Mouse (Mus musculus) left cerebral cortex, postnatal 14 days (tissue): ENCODE results near the gene Asphd2. TPM values are rescaled to one million over a fixed set of nuclear protein-coding genes. Genes with fewer than 3 reads are reported as not detected.
A peak's percentile ranks its signal among the peaks of the same experiment; 100 is the strongest.

Experiments used
- DNase-seq, 2 experiments: peaks; one replicate each; pipeline ENCODE4 v3.0.0; 2021 to 2022; ENCODE audit warnings: low spot score in 2 of 2, mixed read lengths in 1 of 2
- intact Hi-C: fragments of 180-260 bp; cut with DNase I; formaldehyde crosslinking; loops from one replicate; pipeline ENCODE4 v1.15.1; 2025
- total RNA-seq, 2 experiments: library from RNA; stranded (reverse); gene quantifications; 2 replicates each; pipeline ENCODE4 v1.2.3; 2021

Asphd2 gene
- total RNA-seq, 2 experiments from 2014 or later = 164 to 171 TPM

DNA sequence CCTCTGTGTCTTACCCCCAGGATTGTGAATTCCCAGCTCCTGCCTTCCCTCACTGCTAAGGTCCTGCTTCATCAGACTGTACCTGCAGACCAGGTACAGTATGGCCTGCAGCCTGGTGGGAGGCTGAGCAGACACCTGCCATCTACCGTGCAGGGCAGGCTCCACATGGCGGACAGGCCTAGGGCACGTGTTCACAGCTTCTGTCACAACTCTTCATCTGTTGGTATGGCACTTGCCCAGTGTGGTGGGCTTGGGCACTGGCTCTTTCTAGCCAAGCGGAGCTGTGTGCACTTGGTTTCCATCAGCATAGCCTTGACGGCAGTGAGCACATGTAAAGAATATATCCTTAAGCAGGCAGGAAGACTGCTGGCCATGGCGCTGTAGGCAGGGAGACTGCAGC, 27.8 kb downstream of the Asphd2 start:
- DNase-seq = no peak

GRCm38 (mm10) chr5:112364184-112364797, 30.4 kb downstream of the Asphd2 start:
- DNase-seq = no peak
- intact Hi-C loops = no loop called here

More for the DNA sequence above, 27.8 kb downstream of the Asphd2 start:
- intact Hi-C loops = no loop called here

- intact Hi-C loops = no loop called here
- DNase-seq = no peak
Observed at GRCm38 (mm10) chr5:112360077-112360476, 34.6 kb downstream of the Asphd2 start.

GRCm38 (mm10) chr5:112359520-112359919, 35.1 kb downstream of the Asphd2 start:
- intact Hi-C loops = no loop called here
- DNase-seq = no peak

DNA sequence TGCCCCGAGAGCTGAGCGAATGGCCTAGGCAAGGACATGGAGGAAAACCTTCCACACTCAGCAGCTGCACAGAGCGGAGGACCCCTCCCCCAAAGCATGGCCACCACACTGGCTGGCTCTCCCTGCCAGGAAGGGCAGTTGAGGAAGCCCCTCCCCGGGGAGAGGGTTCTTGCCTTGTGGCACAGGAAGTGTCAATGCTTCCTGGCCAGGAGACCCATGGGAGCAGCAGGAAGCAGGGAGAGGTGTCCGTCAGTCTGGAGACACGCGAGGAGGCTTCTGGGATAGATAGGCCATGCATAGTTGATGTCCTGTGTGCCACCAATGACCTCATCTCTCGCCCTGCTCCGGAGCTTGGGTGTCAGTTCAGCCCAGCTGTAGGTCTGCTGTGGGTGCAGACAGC, 38.3 kb downstream of the Asphd2 start:
- no peak for DNase-seq
- intact Hi-C loops = no loop called here

DNA sequence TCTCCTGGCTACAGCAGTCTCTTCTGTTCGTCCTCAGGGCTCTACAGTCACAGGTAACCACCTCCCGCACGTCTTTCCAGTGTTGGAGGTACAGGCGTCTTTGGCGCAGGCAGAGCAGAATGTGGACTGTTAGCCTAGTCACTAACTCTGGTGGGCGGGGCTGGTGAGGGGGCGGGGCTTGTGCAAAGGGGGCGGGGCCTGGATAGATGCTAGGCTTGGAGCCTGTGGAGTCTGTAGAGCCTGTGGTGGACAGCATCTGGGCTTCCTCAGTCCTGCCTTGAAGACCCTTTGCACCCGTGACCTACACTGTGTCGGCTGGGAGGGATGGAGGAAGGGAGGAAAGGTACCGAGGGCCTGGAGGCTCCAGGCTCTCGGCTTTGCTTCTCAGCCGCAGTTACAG, 38.8 kb downstream of the Asphd2 start, which contains the start of gene Gm6583:
Gm6583 (minus strand) TSS at position 124 of the 400 bp plus-strand sequence.
- intact Hi-C loops = no loop called here
- DNase-seq = no peak

- DNase-seq = no peak
- intact Hi-C loops = no loop called here
Observed at GRCm38 (mm10) chr5:112355493-112355892, 39.2 kb downstream of the Asphd2 start.

DNA sequence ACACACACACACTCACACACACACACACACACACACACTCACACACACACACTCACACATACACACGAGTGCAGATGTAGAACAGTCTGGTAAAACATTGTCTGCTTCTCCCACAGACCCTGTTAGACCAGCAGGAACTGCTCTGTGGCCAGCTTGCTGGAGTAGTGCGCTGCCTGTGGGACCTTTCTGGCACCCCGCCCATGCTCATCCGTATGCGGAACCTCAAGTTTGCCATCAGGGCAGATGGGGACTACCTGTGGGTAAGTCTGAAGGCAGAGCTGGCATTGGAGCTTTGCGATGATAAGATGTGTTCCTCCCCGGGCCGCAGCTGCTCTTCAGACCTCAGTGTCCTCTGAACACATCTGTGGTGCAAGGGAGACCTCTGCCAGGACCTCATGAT, 45.5 kb downstream of the Asphd2 start:
- intact Hi-C loops = loop anchor here (5.0 kb wide), 1 partner anchor 43 kb away; the partner anchor contains the start of gene Asphd2
- DNase-seq = no peak

DNA sequence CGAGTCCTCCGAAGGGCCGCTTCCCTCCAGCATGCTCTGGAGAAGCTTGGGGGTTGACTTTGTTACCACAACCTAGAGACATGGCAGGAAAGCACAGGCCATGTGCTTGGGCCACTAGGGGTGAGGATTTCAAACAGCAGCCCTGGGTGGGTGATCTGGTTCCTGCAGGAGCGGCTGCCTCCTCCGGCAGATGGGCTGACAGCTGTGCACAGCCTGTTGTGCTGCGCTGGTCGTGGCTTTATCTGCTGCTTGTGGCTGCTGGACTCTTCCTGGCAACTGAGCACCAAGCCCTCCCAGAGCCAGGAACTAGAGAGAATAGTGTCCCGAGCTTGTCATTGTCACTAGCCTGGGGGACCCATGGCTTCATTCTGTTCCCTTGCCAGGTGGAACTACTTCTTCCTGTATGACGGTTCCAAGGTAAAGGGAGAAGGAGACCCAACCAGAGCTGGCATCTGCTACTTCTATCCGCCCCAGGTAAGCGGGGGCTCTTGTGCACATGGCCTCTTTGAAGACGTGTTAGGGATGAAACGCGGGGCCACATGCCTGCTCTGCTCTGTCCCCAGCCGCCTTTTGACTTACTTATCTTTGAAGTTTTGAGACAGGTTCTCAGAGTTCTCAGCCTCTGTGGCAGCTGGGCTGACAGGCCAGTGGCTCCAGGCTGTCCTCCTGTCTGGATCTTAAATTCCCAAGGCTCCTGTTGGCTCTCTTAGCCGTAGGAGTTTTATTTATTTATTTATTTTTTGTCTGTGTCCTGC, 48.3 kb downstream of the Asphd2 start:
- DNase-seq = no peak
- intact Hi-C loops = loop anchor here (5.0 kb wide), 1 partner anchor 46 kb away; the partner anchor contains the start of gene Asphd2

- DNase-seq = peak; percentile 59 to 75
- intact Hi-C loops = loop anchor here (5.0 kb wide), 1 partner anchor 83 kb away; no protein-coding TSS in a partner anchor
Observed at GRCm38 (mm10) chr5:112344092-112344960, 50.3 kb downstream of the Asphd2 start.

- DNase-seq = no peak
- intact Hi-C loops = loop anchor here (5.0 kb wide), 1 partner anchor 84 kb away; no protein-coding TSS in a partner anchor
Observed at GRCm38 (mm10) chr5:112343205-112343595, 51.5 kb downstream of the Asphd2 start.

- DNase-seq = peak; percentile 81 to 93
- intact Hi-C loops = loop anchor here (1.0 to 5.0 kb wide), 2 partner anchors 16 to 85 kb away; partner anchors contain the start of gene Tfip11
Observed at GRCm38 (mm10) chr5:112342463-112343204, 52.0 kb downstream of the Asphd2 start, which contains the start of the genes Srrd and Hps4. TSS of gene Srrd (minus strand) at chr5:112343040. TSS of gene Hps4 (plus strand) at chr5:112343083.

DNA sequence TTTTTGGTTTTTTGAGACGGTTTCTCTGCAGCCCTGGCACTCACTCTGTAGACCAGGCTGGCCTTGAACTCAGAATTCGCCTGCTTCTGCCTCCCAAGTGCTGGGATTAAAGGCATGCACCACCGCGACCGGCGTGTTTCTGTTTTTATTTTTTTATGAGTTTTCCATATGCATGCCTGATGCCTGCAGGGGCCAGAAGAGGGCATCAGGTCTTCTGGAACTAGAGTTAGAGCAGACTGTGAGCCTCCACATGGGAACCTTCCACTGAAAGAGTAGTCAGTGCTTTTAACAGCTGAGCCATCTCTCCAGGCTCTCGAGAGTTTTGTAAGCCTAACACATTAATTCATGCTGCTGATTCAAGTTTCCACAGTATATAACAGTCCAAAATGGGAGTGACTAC, 55.5 kb downstream of the Asphd2 start:
- intact Hi-C loops = no loop called here

DNA sequence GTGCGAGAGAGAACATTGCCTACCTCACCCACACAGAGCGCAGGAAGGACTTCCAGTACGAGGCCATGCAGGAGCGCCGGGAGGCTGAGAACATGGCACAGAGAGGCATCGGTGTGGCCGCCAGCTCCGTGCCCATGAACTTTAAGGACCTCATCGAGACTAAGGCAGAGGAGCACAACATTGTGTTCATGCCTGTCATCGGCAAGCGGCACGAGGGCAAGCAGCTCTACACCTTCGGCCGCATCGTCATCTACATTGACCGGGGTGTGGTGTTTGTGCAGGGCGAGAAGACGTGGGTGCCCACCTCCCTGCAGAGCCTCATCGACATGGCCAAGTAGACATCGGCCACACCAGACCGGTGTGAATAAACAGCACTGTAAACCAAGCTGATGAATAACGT, 57.7 kb downstream of the Asphd2 start:
- intact Hi-C loops = no loop called here

More for the DNA sequence above, 55.5 kb downstream of the Asphd2 start:
- DNase-seq = no peak

DNA sequence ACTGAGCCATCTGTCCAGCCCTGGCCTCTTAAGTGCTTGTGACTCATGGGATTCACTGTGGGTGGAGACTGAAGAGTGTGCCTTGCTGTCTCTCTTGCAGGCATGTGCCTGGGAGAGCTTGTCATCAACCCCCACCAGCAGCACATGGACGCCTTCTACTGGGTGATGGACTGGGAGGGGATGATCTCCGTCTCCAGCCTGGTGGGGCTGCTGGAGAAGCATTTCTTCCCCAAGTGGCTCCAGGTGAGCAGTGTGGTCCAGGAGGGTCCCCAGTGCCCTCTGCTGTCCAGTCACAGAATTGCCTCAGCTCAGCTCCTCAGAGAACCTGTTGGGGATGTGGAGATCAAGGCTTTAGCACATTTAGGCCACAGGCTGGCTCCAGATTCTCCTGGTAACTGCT, 59.2 kb downstream of the Asphd2 start:
- DNase-seq = peak; percentile 58 to 63
- intact Hi-C loops = loop anchor here (2.0 kb wide), 1 partner anchor 95 kb away; no protein-coding TSS in a partner anchor

More for the DNA sequence above, 57.7 kb downstream of the Asphd2 start:
- no peak for DNase-seq
